Mouse (Mus musculus) spleen, postnatal 36 days (tissue): ENCODE results near the gene Rnf44.

ENCODE experiments used
- DNase-seq, 2 experiments: peaks; one replicate each; pipeline ENCODE4 v3.0.0; 2022; ENCODE audit warnings: low spot score in 2 of 2, mixed read lengths in 1 of 2

Gene Rnf44

DNA sequence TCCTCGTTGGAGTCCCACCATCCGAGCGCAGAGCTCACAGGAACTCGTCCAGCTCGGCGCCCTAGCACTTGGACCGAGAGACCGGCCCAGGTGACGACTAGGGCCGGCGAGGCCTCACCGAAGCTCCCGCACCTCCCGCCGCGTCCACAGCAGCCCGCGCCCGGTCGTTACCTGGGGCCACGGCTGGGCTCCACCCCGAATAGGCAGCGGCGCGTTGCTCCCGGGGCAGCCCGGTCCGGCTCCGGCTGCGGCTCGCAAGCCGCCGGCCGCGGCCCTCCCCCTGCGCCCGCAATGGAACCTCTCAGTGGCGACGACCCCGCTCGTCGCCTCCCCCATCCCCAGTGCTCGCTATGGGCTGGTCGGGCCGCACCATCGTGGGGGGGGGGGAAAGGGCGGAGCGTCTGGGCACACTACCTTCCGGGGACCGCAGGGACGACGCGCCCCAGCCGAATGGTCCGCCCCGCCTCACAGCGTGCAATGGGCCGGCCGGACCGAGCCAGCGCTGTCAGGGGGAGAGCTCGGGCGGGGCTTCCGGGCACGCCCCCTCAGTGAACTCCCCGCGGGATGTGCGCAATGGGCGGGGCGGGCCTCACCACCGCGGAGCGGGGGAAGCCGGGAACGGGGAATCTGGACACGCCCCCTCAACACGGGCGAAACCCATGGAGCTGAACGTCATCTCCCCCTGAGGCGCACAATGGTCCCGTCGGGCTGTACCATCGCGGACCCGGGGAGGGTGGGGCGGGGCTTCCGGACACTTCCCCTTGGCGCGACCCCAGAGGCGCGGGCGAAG is at the start of gene Rnf44:
Rnf44 (minus strand) TSS at position 350 of the 790 bp plus-strand sequence.
- DNase-seq: peak; percentile 99

DNA sequence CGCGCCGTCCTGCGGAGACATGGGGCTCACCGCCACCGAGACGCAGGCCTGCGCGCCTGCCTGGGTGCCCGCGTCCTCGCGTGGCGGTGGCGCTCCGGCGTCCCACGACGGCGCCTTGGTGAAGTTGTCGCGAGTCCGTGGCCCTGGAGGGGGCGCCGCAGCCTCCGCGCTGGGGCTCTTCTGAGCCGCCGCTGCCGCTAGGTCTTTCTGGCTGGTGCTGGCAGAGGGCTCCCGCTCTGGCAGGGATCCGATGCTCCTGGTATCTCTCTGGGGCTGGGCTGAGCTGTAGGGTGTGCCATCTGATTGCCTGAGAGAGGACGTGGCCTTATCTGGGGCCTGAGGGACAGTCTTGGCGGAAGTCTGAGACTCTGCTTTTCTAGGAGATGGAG is 44.5 kb upstream of the Rnf44 start:
- DNase-seq: no peak

DNA sequence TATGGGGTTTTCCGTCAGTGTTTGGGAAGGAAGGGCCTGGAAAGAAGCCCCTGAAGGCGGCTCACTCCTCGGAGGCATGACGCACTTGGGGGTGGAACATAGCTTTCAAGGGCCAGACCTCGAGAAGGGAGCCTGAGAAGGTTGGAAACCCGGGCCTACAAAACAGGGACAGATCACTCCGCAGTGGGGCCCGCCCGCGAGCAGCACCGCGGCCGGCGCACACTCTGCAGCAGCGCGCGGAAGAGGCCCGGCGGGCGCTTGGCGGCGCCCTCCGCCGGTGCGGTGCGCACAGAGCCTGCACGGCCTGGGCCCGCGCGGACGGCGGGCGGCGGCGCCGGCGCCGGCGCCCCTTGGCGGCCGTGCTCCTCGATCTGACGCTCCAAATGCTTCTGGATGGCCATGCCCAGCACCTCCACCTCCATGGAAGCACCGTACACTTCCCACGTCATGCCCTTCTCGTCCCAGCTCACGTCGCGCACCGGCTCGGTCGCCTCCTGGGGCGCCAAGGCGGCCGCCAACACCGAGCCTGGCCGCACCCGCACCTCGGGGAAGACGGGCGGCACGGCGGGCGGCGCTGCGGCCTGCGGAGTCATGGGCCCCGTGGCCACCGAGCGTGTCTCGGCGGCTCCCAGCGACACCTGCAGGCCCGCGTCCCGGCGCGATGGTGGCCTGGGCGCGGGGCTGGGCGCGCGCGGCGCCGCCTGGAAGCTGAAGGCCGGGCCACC is 43.9 kb upstream of the Rnf44 start:
- no peak for DNase-seq

DNA sequence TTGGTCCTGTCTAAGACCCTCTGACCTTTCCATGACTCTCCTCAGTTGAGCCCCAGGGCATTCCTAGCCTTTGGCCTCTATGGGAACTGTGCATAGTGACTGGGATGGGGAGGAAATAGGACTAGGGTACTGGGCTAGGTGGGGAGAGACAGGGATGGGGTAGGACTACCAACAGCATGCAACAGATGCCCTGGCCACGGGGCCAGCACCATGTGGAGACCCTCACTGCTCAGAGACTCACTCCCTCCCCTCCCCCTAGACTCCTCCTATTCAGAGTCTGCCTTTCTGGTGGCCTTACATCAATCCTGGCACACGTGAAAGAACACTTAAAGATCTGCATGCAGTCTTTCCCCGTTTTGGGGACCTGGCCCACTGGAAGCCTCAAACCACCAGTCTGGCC is 43.2 kb upstream of the Rnf44 start:
- no peak for DNase-seq

DNA sequence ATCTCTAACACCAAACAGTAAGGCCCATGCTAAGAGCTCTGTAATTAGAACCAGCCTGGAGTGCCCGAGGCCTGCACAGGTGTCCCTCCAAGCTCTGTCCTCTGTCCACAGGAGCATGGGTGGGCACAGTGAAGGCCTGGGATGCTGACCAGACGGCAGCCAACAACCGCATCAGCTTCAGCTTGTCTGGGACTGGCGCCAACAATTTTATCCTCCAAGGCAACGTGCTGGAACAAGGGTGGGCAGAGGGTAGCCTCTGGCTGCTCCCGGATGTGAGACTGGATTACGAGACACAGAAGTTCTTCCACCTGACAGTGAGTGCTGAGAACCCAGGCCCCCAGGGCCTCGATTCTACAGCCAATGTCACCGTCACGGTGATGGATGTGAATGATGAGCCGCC is 32.4 kb upstream of the Rnf44 start:
- no peak for DNase-seq

DNA sequence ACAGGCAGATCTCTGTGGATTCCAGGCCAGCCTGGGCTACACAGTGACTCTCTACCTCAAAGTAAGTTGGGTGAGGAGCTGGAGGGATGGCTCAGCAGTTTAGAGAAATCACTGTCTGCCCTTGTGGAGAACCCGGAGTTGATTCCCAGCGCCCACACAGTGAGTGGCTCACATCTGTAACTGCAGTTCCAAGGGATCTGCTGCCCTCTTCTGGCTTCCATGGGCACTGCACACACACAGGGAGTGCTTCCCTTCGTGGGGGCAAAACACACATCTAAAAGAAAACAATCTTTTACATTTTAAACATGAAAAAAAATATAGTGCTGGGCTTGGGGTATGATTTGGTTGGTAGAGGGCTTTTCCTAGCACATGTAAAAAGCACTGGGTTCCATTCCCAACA is 29.4 kb upstream of the Rnf44 start:
- DNase-seq: no peak

DNA sequence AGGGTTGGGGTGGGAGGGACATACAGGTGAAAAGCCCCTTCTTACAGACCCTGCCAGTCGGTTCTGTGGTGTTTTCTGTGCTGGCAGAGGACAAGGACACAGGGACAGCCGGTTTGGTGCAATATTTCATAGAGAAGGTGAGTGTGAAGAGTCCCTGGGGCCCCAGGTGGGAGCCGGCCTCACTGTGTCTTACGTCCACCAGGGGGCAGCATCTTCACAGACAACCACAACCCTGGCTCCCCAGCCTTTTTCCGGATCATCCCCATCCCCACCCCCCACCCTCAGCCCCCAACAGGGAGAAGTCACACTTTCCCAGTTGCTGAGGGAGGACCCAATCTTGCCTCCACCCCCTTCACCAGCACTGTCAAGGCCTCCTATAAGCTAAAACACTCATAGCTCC is 23.2 kb upstream of the Rnf44 start:
- peak in 1 of 2 experiments; percentile 33 for DNase-seq

DNA sequence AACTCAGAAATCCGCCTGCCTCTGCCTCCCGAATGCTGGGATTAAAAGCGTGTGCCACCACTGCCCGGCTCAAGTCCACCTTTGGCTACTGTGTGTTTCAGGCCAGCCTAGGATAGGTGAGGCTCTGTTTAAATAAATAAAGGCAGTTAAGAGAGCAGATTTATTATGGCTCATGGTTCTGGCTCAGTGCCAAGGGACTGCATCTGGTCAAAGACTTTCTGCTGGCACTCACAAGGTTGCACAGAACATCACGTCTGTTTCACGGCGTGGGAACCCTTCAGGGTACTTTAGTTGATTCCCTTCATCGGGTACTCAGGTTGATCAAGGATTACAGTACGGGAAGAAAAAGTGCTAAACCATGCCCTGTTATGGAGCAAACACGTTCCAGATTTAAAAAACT is 21.3 kb upstream of the Rnf44 start:
- no peak for DNase-seq

DNA sequence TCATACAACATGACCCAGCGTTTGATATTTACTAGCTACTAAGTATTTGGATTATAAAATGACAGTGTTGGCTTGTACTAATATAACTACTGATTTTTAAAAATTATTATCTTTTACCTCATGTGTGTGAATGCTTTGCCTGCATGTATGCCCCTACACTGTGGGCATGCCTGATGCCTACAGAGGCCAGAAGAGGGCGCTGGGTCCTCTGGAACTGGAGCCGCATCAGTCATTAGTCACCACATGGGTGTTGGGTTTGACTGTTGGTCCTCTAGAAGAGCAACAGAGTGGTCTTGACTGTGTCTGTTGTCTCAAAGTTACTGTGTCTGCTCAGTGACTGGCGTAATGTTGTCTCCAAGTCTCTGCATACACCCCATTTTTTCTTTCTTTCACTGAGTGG is 20.7 kb upstream of the Rnf44 start:
- DNase-seq: no peak

DNA sequence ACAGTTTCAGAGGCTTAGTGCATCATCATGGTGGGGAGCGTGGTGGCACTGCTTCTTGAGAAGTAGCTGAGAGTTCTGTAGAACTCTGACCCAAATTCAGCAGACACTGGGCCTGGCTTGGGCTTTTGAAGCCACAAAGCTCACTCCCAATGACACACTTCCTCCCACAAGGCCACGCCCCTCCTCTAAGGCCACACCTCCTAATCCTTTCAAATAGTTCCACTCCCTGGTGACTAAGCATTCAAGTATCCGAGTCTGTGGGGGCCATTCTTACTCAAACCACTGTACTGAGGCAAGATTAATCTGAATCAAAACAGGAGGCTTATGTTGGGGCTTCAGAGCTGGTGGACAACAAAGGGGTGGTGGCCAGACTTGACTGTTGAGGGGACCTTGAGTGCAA is 17.2 kb upstream of the Rnf44 start:
- no peak for DNase-seq

DNA sequence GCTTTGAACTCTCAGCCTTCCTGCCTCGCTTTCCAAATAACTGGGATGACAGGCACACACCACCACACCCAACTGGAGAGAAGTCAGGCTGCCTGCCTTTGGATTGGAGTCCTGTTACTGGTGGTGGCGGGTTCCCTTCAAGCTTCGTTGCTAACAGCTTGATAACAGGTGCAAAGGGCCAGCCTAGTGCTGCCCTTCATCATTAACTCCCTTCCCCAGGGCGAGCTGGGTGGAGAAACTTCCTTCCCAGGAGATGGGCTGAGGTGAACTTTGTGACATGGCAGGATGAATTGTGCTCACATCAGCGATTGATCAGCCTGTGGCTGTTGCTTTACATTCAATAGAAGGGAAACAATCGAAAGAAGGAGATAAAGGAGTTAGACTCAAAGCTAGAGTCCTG is 11.2 kb upstream of the Rnf44 start:
- DNase-seq: no peak

DNA sequence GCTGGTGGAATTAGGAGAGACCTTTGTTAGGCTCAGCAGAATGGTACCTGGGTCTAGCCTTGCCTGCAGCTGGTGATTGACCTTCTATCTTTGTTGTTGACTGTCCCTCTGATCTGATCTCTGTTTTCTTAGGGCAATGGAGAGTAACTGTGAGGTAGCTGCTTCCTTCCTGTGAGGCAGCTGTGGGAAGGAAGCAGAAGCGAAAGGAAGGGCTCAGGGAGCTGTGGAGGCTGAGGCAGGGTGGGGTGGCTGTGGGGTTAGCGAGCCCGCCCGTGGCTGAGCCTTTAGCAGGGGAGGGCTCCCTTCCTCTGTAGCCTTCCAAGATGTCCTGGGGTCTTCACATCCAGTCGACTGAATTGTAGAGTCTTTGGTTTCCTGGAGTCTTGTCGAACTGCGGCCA is 8.8 kb upstream of the Rnf44 start:
- DNase-seq: no peak

DNA sequence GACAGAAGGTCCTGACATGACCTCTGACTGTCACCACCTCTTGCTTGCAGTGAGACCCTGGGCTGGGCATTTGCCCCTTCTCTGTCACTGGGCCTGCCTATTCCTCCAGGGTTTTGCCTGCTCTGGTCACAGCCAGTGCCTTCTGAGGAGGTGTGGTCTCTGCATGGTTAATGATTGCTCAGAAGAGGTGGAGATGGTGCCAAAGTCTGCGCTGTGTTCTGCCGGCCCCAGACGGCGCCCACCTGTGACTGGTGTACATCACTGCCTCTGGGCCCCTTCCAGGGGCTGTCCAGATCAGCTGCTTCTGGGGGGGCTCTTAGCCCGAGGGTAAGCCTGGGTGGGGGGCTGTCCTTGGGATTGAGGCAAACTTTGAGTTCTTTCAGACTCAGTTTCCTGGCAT is 7.5 kb upstream of the Rnf44 start, which contains the start of gene Cdhr2:
Cdhr2 (plus strand) TSS at position 219 of the 400 bp plus-strand sequence.
- DNase-seq: no peak

DNA sequence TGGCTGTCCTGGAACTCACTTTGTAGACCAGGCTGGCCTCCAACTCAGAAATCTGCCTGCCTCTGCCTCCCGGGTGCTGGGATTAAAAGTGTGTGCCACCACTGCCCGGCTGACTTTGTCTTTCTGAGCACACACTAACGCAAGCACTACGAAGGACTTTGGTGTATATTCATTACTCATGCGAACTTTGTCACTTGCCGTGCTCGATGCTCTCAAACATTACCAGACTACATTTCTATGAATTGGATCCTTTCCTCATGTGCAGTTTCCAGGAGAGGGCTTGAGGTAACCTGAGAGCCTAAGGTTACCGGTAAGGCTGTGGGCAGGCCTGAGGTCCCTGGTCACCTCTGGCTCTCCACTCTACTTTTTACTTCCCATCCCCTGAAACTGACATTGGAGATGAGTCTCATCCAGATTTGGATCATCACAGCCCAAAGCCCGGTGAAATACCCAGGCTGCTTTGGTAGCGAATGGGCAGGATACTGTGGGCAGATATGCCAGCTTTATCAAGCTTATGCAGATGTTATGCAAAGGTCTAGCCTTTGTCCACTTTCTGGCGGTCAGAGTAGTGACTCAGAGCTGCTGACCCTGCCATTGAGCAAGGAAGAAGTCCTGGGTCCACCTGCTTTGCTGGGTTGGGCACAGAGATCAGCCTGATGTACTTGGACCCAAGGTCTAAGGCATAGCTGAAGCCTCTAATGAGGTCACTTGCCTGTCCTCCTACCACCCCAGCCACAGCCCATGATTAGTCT is 1.9 kb upstream of the Rnf44 start:
- no peak for DNase-seq

DNA sequence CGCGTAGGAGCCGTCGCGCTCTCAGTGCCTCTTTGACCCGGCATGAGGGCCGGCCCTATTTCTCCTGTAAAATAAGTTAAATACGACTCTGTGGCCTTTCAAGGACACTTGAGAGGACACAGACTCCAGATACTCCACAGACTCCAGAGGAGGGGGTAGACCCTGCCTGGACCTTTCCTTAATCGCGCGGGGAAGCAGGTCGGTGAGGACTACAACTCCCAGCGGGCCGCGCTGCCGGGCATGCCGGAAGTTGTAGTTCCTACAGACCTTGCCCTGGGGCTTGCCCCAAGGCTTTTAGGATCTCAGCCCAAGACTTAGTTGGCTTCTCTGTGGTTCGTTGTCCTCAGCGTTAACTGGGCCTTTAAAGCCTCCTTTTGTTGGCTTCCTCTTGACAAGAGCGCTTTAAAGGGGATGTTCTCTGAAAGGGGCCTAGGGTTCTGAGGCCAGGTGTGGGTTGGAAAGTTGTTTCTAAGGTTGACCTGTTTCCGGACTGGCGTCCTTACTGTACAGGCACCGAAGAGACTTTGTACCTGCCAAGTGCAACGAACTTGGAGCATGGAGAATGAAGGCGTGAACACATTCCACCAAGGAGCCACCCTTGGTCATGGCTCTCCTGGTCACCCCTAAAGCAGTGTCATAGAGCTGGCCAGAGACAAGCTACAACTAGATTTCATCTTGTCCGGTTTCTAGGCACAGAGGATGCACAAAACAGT is 797 bp upstream of the Rnf44 start:
- peak; percentile 87 to 89 for DNase-seq

DNA sequence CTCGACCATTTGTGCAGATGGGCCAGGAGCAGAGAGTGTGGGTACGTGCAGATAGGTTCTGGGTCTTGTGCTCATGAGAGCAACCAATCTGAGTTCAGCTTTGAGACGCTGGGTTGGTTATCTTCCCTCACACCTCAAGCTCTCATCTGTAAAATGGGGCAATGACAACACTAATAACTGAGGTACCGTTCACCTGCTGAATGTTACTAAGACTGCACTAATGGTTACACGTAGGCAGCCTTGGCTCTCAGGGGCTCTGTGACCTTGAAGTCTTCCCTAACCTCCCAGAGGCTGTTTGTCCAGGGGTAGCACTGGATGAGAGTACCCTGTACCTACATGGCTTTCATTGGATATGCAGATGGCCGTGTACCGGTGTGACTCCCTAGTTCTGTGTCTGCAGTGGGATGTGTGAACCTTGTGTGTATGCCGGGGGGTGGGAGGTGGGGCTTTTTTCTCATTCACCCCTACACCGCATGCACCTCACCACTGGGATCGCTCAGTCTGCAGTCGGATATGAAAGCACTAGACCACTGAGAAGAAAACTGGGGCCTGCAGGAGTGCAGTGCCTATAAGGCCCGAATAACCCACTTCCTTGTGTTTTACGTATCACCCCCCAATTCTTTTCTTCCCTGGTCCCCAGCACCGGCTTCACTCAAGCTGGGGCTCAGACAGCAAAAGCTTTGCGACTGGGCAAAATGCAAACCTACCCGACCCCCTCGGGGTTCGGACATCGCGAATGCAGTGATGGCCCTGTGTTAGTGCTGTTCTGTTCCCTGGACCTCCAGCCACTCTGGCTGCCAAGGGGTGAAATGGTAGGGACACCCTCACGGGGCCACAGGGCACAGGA is 773 bp downstream of the Rnf44 start:
- DNase-seq: no peak

DNA sequence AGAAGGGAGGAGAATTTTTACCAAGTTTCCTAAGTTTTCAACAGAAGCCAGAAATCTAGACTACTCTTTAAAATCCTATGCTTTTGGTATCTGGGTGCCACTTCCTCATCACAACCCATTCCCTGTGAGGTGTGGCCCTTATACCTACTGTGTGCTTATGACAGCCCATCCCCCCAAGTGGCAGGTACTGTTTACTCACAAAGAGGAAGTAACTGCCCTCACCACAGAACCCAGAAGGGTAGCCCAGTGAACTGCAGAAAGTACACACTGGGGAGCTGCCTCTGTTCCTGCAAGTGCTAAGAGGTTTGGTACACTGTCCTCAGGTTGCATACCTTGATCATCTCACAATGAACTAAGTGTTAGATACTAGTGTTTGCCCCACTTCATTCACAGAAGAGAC is 2.0 kb downstream of the Rnf44 start:
- DNase-seq: peak; percentile 85 to 88

DNA sequence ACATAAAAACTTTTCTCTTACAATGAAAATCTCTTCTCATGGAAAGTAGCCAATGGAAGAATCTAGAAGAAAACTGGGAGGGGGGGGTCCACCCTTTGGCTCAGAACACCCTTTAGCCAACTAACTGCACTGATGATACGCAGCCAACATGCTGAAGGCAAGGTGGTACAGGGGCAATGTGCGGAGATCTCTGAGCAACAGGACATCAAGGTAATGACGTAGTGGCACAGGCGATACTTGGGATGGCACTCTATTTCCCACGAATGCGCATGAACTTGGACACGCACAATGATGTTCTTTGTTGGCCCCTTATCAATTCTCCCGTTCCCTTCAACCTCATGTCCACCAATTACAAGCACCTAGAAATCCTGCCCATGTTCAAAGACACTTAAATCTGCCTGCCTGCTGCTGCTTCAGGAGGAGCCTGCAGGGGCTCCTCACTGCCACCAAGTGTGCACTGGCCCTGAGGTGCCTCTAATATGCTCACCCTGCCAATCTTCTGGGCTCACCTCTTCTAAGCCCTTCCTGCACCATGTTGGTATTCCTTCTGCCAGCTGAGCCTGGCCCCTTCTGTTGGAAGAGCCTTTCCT is 3.5 kb downstream of the Rnf44 start:
- no peak for DNase-seq

DNA sequence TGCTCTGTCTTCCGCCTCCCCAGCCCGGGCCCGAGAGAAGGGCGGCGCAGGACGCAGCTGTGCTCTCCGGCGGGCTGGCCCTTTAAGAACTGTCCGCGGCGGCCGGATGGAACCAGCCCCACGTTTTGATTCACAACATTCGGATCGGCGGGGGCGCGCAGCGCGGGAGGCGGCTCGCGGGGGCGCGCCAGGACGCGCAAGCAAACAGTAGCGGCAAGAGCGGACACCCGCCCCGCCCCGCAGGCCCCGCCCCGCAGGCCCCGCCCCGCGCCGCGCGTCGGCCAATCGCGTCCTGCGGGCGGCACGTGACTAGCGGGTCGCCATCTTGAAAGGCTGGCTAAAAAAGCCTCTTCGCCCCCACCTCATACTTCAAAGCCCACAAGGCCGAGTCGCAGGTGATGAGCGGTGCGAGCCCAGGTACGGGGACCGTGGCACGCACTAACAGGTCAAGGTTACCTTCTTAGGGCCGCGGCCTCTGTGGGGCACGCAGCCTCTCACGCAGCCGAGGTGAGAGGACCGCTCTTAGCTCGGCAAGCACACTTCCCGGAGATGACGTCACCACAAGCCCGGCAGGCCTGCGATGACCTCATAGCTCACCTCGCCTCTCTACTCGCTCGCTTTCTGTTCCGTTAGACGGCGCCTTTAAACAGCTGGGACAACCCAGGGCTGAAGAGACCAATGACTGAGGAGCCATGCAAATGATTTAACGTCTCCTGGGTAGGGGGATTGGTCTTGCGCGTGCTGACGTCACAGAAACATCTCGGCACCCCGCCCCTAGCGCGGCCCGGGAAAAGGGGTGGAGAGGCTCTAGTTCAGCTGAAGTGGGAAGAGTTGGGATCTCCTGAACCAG is 5.9 kb downstream of the Rnf44 start:
- peak; percentile 96 to 98 for DNase-seq

DNA sequence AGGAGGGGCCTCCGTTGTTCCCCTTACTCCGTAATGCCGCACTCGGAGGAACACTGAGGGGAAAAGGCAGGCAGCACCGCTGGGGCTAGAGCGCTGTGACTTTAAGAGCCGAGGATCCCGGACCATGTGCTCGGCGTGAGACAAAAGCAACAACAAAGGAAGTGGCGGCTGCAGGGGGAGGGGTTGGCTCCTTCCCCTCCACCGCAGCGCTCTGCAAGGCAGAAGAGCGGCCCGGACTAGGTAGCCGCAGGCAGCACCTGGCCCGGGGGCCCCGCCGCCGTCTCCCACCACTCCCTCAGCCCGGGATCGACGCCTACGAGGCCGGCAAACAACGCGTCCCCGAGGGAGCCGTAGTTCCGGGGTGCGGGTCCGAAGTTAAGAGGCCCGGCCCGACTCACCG is 6.6 kb downstream of the Rnf44 start:
- peak; percentile 86 to 87 for DNase-seq
